Mouse (Mus musculus) intestine, embryonic 16.5 days (tissue): ENCODE results near the gene Rbm47. TPM values are rescaled to one million over a fixed set of nuclear protein-coding genes. Genes with fewer than 3 reads are reported as not detected.
A peak's percentile ranks its signal among the peaks of the same experiment; 100 is the strongest.

ENCODE experiments used
- ATAC-seq: fragments of 200-750 bp; cut with Nextera tagmentation; 2 replicates; pipeline ENCODE4 v1.8.0; 2017; ENCODE audit warnings: moderate TSS enrichment, moderate library complexity
- H3K27ac ChIP-seq: fragments of 300-500 bp; sonication (generic); 2 replicates; pipeline ENCODE4 v1.5.1; 2014; ENCODE audit warnings: mild to moderate bottlenecking, low read length
- H3K27me3 ChIP-seq: fragments of 300-500 bp; sonication (generic); replicated peaks from 2 replicates; pipeline ENCODE4 v1.6.1; 2014; ENCODE audit warnings: low read length, control low read depth, mixed read lengths; ENCODE audit not compliant: control insufficient read depth, insufficient read depth
- H3K36me3 ChIP-seq: fragments of 300-500 bp; sonication (generic); 2 replicates; pipeline ENCODE4 v1.6.1; 2014; ENCODE audit warnings: low read length, control low read depth; ENCODE audit not compliant: control insufficient read depth, insufficient read depth
- H3K4me1 ChIP-seq: fragments of 300-500 bp; sonication (generic); 2 replicates; pipeline ENCODE4 v1.6.1; 2014; ENCODE audit warnings: low read length, control low read depth, mixed read lengths; ENCODE audit not compliant: control insufficient read depth, insufficient read depth
- H3K4me2 ChIP-seq: fragments of 300-500 bp; sonication (generic); 2 replicates; pipeline ENCODE4 v1.6.1; 2014; ENCODE audit warnings: low read depth, low read length, control low read depth
- H3K4me3 ChIP-seq: fragments of 300-500 bp; sonication (generic); 2 replicates; pipeline ENCODE4 v1.5.1; 2014; ENCODE audit warnings: mild to moderate bottlenecking, low read length
- H3K9ac ChIP-seq: fragments of 300-500 bp; sonication (generic); 2 replicates; pipeline ENCODE4 v1.6.1; 2014; ENCODE audit warnings: low read depth, low read length
- H3K9me3 ChIP-seq: fragments of 300-500 bp; sonication (generic); 2 replicates; pipeline ENCODE4 v1.6.1; 2016; ENCODE audit warnings: low read length, control low read depth; ENCODE audit not compliant: control insufficient read depth
- WGBS: fragments of 180-500 bp; shearing (Covaris S2); extraction: QIAGEN DNeasy Blood & Tissue Kit; methylation state at CpG from one replicate; pipeline ENCODE4 v1.1.7; 2014; 5-methylcytosine and 5-hydroxymethylcytosine counted together
- polyA plus RNA-seq: library from polyadenylated mRNA; unstranded; fragments of >200 nt; fragmentation: Nextera tagmentation; extraction: Ambion mirVana; gene quantifications from 2 replicates; pipeline ENCODE4 v1.2.1, GENCODE M21; 2015

Gene Rbm47
- polyA plus RNA-seq, 1 experiment from 2014 or later, result 149 TPM

DNA sequence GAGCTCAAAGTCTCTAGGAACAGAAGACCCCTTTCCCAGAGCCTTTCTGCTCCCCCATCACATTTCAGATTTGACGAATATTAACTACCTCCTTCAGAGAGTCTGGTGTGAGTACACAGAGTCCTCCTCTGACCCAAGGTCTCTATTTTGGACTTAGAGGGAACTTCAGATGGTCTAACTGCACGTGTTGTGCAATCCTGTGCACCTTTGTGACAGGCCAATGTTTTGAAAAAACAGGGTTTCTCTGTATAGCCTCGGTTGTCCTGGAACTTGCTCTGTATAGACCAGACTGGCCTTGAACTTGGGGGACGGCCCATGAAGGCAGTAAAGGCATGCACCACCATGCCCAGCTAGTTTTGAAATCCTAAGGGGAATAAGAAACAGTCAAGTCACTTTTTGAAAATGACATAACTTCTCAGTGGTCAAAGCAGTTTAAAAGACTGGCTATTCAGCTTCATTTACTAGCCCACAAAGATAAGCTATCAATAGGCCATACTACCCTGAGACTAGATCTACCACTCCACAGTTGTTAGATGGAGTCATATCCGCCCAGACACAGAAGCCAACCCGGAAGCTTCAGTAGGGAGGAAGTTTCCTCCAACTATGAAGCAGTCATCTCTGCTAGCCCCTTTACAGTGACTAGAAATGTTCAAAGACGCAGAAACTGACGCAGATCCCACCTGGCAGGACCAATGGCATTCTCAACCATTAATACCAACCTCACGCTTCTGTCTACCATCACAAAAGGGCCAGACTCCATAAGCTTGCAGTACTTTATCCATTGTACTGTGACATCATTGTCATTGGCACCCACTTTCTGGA, 93.3 kb downstream of the Rbm47 start:
- Histone ChIP-seq H3K4me1 (peaks cover 7% of the 10 kb centered on the region; the same call in 1 of the 2 replicates), H3K27me3 (no peaks in the 10 kb centered on the region), H3K9ac (peak overlapping the region; percentile 57), H3K4me2 (peak overlapping the region; percentile 50), H3K36me3 (no peaks in the 10 kb centered on the region), H3K4me3 (peak overlapping the region; percentile 52), H3K9me3 (no peaks in the 10 kb centered on the region), H3K27ac (peak overlapping the region; percentile 96)
- 65% methylated on average over 9 of the region's 9 CpGs for WGBS
- ATAC-seq, result 0 out of 2 replicates have a peak, but pooled peaks have one; percentile 13

DNA sequence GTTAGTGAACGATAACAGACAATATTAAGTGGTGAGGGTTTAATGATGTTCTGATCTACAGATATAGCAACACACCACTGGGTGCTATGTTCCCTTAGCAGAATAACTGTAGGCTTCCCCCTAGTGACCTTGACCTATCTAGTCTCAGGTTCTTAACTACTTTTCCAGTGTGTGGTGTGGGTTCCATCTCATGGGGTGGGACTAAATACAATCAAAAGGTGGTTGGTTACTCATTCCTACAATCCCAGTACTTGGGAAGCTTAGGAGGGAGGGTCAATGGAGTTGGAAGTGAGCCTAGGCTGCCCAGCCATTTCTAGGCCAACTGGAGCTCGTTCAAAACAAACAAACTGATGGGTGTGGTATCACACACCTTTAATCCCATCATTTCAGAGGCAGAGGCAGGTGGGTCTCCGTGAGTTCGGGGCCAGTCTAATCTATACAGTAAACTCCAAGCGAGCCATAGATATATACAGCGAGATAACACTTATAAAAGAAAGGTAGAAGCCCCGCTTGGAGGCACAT, 94.4 kb downstream of the Rbm47 start:
- Histone ChIP-seq H3K36me3 (no peaks in the 10 kb centered on the region), H3K9ac (peak overlapping the region; percentile 62), H3K4me1 (peaks cover 7% of the 10 kb centered on the region; the same call in 1 of the 2 replicates), H3K27ac (peak overlapping the region; percentile 96), H3K4me2 (peak overlapping the region; percentile 50), H3K27me3 (no peaks in the 10 kb centered on the region), H3K9me3 (no peaks in the 10 kb centered on the region), H3K4me3 (peak overlapping the region; percentile 52)
- no peak for ATAC-seq
- WGBS, result 72% methylated on average over 7 of the region's 7 CpGs

DNA sequence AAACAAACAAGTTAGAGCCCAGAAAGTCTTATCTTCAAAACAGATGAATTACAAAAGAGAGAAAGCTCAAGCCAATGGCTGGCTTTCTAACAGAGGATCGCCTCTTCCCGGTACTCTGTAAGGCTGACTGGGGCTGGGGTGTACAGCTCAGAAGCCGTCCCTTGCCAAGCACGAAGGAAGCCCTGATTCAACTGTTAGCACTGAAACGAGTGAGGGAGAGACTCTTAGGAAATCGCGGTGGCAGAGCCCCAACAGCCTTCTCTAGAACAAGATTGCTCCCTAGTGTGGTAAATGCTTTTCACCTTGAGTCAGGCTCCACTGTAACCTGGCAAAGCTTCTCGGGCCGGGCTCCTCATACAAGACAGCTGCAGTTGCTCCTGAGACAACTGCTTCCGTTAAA, 95.5 kb downstream of the Rbm47 start:
- Histone ChIP-seq H3K27ac (peak overlapping the region; percentile 96), H3K4me2 (peak overlapping the region; percentile 50), H3K27me3 (no peaks in the 10 kb centered on the region), H3K4me1 (peaks cover 7% of the 10 kb centered on the region; the same call in 1 of the 2 replicates), H3K4me3 (peak overlapping the region; percentile 52), H3K9me3 (no peaks in the 10 kb centered on the region), H3K9ac (peak overlapping the region; percentile 62), H3K36me3 (no peaks in the 10 kb centered on the region)
- 18% methylated on average over 10 of the region's 10 CpGs for WGBS
- no peak for ATAC-seq

GRCm38 (mm10) chr5:66076685-66077301, 96.1 kb downstream of the Rbm47 start:
- no peak for ATAC-seq
- peaks cover 7% of the 10 kb centered on the region; the same call in 1 of the 2 replicates for H3K4me1 ChIP-seq
- peak overlapping the region; percentile 50 for H3K4me2 ChIP-seq
- no peaks in the 10 kb centered on the region for H3K27me3 ChIP-seq
- H3K9me3 ChIP-seq, result no peaks in the 10 kb centered on the region
- H3K9ac ChIP-seq, result peak overlapping the region; percentile 62
- H3K27ac ChIP-seq, result peak overlapping the region; percentile 96
- no peaks in the 10 kb centered on the region for H3K36me3 ChIP-seq
- H3K4me3 ChIP-seq, result peak overlapping the region; percentile 5
- 43% methylated on average over 12 of the region's 12 CpGs for WGBS

GRCm38 (mm10) chr5:66075906-66076305, 97.0 kb downstream of the Rbm47 start:
- no peak for ATAC-seq
- peaks cover 7% of the 10 kb centered on the region; the same call in 1 of the 2 replicates for H3K4me1 ChIP-seq
- no peaks in the 10 kb centered on the region for H3K27me3 ChIP-seq
- H3K36me3 ChIP-seq, result no peaks in the 10 kb centered on the region
- peak overlapping the region; percentile 42; the same call in 1 of the 2 replicates for H3K9ac ChIP-seq
- H3K9me3 ChIP-seq, result no peaks in the 10 kb centered on the region
- H3K4me3 ChIP-seq, result no peak overlapping the region
- peak overlapping the region; percentile 96 for H3K27ac ChIP-seq
- H3K4me2 ChIP-seq, result peak overlapping the region; percentile 50
- 81% methylated on average over 12 of the region's 12 CpGs for WGBS

- WGBS, result 59% methylated on average over 9 of the region's 9 CpGs
- H3K9ac ChIP-seq, result peak overlapping the region; percentile 32
- ATAC-seq, result peak; percentile 86
- H3K27ac ChIP-seq, result peak overlapping the region; percentile 96
- peak overlapping the region; percentile 50 for H3K4me2 ChIP-seq
- no peaks in the 10 kb centered on the region for H3K36me3 ChIP-seq
- H3K4me3 ChIP-seq, result 0 out of 2 replicates have a peak overlapping the region, but pooled peaks have one; percentile 1
- no peaks in the 10 kb centered on the region for H3K27me3 ChIP-seq
- H3K9me3 ChIP-seq, result no peaks in the 10 kb centered on the region
- peaks cover 12% of the 10 kb centered on the region for H3K4me1 ChIP-seq
Observed at GRCm38 (mm10) chr5:66075032-66075488, 97.9 kb downstream of the Rbm47 start.

GRCm38 (mm10) chr5:66074235-66074634, 98.7 kb downstream of the Rbm47 start:
- H3K27me3 ChIP-seq, result no peaks in the 10 kb centered on the region
- H3K4me2 ChIP-seq, result no peak overlapping the region
- no peak for ATAC-seq
- no peak overlapping the region for H3K4me3 ChIP-seq
- 89% methylated on average over 5 of the region's 5 CpGs for WGBS
- no peaks in the 10 kb centered on the region for H3K9me3 ChIP-seq
- peak overlapping the region; percentile 32; the same call in 1 of the 2 replicates for H3K9ac ChIP-seq
- peak overlapping the region; percentile 96 for H3K27ac ChIP-seq
- peaks cover 16% of the 10 kb centered on the region for H3K4me1 ChIP-seq
- H3K36me3 ChIP-seq, result no peaks in the 10 kb centered on the region

- no peaks in the 10 kb centered on the region for H3K36me3 ChIP-seq
- no peak for ATAC-seq
- no peak overlapping the region for H3K4me3 ChIP-seq
- peaks cover 16% of the 10 kb centered on the region for H3K4me1 ChIP-seq
- no peak overlapping the region; the same call in 1 of the 2 replicates for H3K4me2 ChIP-seq
- peak overlapping the region; percentile 96 for H3K27ac ChIP-seq
- H3K27me3 ChIP-seq, result no peaks in the 10 kb centered on the region
- 0 out of 2 replicates have a peak overlapping the region, but pooled peaks have one; percentile 6 for H3K9ac ChIP-seq
- H3K9me3 ChIP-seq, result no peaks in the 10 kb centered on the region
- WGBS, result 60% methylated on average over 12 of the region's 12 CpGs
Observed at GRCm38 (mm10) chr5:66073604-66074164, 99.2 kb downstream of the Rbm47 start.

- Histone ChIP-seq H3K27ac (0 out of 2 replicates have a peak overlapping the region, but pooled peaks have one; percentile 10), H3K27me3 (no peaks in the 10 kb centered on the region), H3K9me3 (no peaks in the 10 kb centered on the region), H3K4me1 (peaks cover 16% of the 10 kb centered on the region), H3K36me3 (no peaks in the 10 kb centered on the region), H3K4me2 (no peak overlapping the region), H3K4me3 (no peak overlapping the region), H3K9ac (peak overlapping the region; percentile 19; the same call in 1 of the 2 replicates)
- ATAC-seq, result no peak
- WGBS, result 74% methylated on average over 8 of the region's 8 CpGs
Observed at GRCm38 (mm10) chr5:66071722-66072121, 101.2 kb downstream of the Rbm47 start.
